Mouse (Mus musculus) liver, adult 2 months (tissue): ENCODE measurements around the gene Slc36a1.
A peak's percentile ranks its signal among the peaks of the same experiment; 100 is the strongest.

Experiments
- CTCF ChIP-seq: fragments of 200-500 bp; IDR thresholded peaks from 2 replicates; pipeline ENCODE4 v1.5.1; 2011; ENCODE audit warnings: low read depth, low read length, control low read depth
- POLR2A ChIP-seq: fragments of 200-500 bp; IDR thresholded peaks from 2 replicates; pipeline ENCODE4 v1.6.1; 2011; ENCODE audit warnings: low read length, control low read depth; ENCODE audit not compliant: insufficient read depth; ENCODE audit errors: extremely low read depth

DNA sequence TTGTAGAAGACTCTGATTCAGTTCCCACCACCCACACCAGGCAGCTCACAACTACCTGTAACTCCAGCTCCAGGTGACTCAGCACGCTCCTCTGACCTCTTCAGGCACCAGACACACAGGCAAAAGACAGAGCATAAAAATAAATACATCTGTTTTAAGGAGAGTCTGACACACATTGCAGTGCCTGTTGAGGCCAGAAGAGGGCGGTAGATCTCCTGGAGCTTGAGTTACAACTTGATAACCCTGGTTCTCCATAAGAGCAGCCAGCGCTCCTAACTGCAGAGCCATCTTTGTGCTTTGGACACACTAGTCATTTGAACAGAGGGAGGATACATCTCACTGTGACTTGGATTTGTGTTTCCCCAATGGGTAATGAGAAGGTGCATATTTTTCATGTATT lies 39.4 kb upstream of the Slc36a1 start:
- TF ChIP-seq CTCF (peak; percentile 62; the same call in 1 of the 2 replicates), POLR2A (no peak)
